ENCODE assay signal across 23 mouse cellular contexts in the genomic region with DNA sequence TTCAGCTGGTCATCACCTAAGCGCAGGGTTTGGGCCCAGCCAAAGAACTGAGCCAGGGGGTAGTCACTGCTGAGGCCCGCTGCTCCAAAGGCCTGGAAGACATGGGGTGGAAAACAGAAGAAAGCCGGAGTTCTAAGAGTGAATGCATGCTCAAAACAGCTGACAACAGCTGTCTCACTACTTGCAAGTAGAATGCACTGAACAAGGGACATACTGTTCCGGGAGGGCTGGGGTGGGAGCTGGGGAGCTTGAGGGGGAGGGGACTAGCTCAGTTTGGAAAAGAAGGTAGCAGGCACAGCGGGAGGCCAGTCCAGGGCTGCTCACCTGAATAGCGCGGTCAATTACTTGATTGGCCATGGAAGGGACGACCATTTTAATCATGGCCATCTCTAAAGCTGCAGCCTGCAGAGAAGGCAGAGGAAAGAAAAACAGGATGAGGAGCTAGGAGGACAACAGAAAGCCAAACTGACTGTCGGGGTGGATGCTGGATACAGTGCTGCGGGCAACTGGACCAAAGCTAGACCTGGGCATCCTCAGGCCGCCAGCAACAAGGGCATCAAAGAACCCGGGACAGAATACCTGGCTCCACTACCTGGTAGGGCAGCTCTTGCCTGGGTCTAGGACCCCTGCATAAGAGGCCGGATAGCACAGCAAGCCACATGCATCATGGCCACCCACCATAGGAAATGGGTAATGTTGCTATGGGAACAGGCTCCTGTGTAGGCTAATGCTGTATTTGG. TPM values are rescaled to one million over a fixed set of nuclear protein-coding genes. Genes with fewer than 3 reads are reported as not detected.
A peak's percentile ranks its signal among the peaks of the same experiment; 100 is the strongest.
DNase-seq lines count a peak whose midpoint lies in the region; ATAC-seq and TF ChIP-seq lines count a peak whose summit lies in the region.
"Had no signal": no experiment of that assay in that cellular context is flagged by ENCODE, and none has a peak within 500 bp of the region (broad histone marks: within the 10 kb centered on the region; RNA-seq: fewer than 3 reads in every experiment).

No protein-coding gene starts in this region.

- peaks cover 13% of the 10 kb centered on the region for H3K4me1 ChIP-seq in heart, postnatal 0 days (ENCODE audit: control insufficient read depth, insufficient read depth)
- H3K4me1 ChIP-seq in midbrain, embryonic 11.5 days (ENCODE audit: control insufficient read depth, insufficient read depth, low read length) = peaks cover 2% of the 10 kb centered on the region; the same call in 1 of the 2 replicates
- H3K4me1 ChIP-seq in midbrain, embryonic 16.5 days (ENCODE audit: control insufficient read depth, insufficient read depth, low read length) = no peaks in the 10 kb centered on the region

- H3K27me3 ChIP-seq in heart, postnatal 0 days (ENCODE audit: control insufficient read depth, insufficient read depth, low read length) = no peaks in the 10 kb centered on the region
- no peaks in the 10 kb centered on the region for H3K27me3 ChIP-seq in midbrain, embryonic 11.5 days (ENCODE audit: control insufficient read depth, insufficient read depth, low read length)
- no peaks in the 10 kb centered on the region for H3K27me3 ChIP-seq in midbrain, embryonic 16.5 days (ENCODE audit: control insufficient read depth, insufficient read depth, low read depth, low read length)
- H3K27me3 ChIP-seq: forebrain, embryonic 15.5 days; Patski had no signal

- no peak overlapping the region for H3K9ac ChIP-seq in heart, postnatal 0 days (replicated peaks; ENCODE audit: low read depth, low read length)
- no peak overlapping the region for H3K9ac ChIP-seq in midbrain, embryonic 11.5 days (ENCODE audit: low read length)
- H3K9ac ChIP-seq in midbrain, embryonic 16.5 days (ENCODE audit: low read depth, low read length) = no peak overlapping the region
- H3K9ac ChIP-seq: forebrain, embryonic 15.5 days; hindbrain, embryonic 12.5 days had no signal

- H3K27ac ChIP-seq in heart, postnatal 0 days (ENCODE audit: low read depth) = peak overlapping the region; percentile 55
- H3K27ac ChIP-seq in midbrain, embryonic 11.5 days (ENCODE audit: low read depth, low read length) = no peak overlapping the region
- H3K27ac ChIP-seq in midbrain, embryonic 16.5 days (ENCODE audit: low read length) = no peak overlapping the region
- H3K27ac ChIP-seq: forebrain, embryonic 15.5 days; hindbrain, embryonic 12.5 days had no signal

- H3K9me3 ChIP-seq in heart, postnatal 0 days (replicated peaks; ENCODE audit: control insufficient read depth, low read length) = no peaks in the 10 kb centered on the region
- no peaks in the 10 kb centered on the region for H3K9me3 ChIP-seq in midbrain, embryonic 11.5 days (ENCODE audit: control insufficient read depth, low read length)
- H3K9me3 ChIP-seq in midbrain, embryonic 16.5 days (replicated peaks; ENCODE audit: control insufficient read depth, low read length, poor library complexity, severe bottlenecking) = no peaks in the 10 kb centered on the region
- H3K9me3 ChIP-seq: forebrain, embryonic 15.5 days; hindbrain, embryonic 12.5 days had no signal

- no peak for TF ChIP-seq CTCF in heart, postnatal 0 days (IDR thresholded peaks at IDR 0.05; ENCODE audit: low read depth)

- H3K4me2 ChIP-seq in heart, postnatal 0 days (ENCODE audit: low read depth, low read length) = no peak overlapping the region
- no peak overlapping the region for H3K4me2 ChIP-seq in midbrain, embryonic 11.5 days
- no peak overlapping the region for H3K4me2 ChIP-seq in midbrain, embryonic 16.5 days (ENCODE audit: low read length)
- H3K4me2 ChIP-seq: forebrain, embryonic 15.5 days; hindbrain, embryonic 12.5 days; liver, embryonic 11.5 days had no signal

- 69% methylated on average over 13 of the region's 13 CpGs for whole genome bisulfite sequencing in heart, postnatal 0 days
- WGBS in midbrain, embryonic 11.5 days = 68% methylated on average over 13 of the region's 13 CpGs
- WGBS in midbrain, embryonic 16.5 days = 67% methylated on average over 13 of the region's 13 CpGs

- peak; percentile 26; the same call in 1 of the 2 replicates for ATAC-seq in heart, postnatal 0 days (ENCODE audit: insufficient read depth, low read depth)
- no peak for ATAC-seq in midbrain, embryonic 11.5 days (ENCODE audit: low FRiP score)
- no peak for ATAC-seq in midbrain, embryonic 16.5 days
- ATAC-seq: forebrain, embryonic 15.5 days; Patski had no signal

- no peak overlapping the region for H3K4me3 ChIP-seq in heart, postnatal 0 days (ENCODE audit: low read depth, low read length)
- H3K4me3 ChIP-seq in midbrain, embryonic 11.5 days (ENCODE audit: low read depth, low read length) = no peak overlapping the region
- H3K4me3 ChIP-seq in midbrain, embryonic 16.5 days (ENCODE audit: low read depth, low read length) = no peak overlapping the region
- H3K4me3 ChIP-seq: forebrain, embryonic 15.5 days; hindbrain, embryonic 12.5 days had no signal

- intact Hi-C loops in heart, postnatal 36 days (cut with DNase I) = no loop called here

- TF ChIP-seq EP300 in heart, postnatal 0 days (IDR thresholded peaks at IDR 0.05; ENCODE audit: low read depth) = no peak

- no peak for DNase-seq in heart, postnatal 0 days (ENCODE audit: low spot score)
- no peak for DNase-seq in heart, postnatal 36 days
- peak; percentile 41 for DNase-seq in midbrain, embryonic 11.5 days (ENCODE audit: low spot score, missing footprints)
- peak; percentile 59 for DNase-seq in lung, postnatal 10 days
- no peak for DNase-seq in testis, postnatal 14 days (ENCODE audit: low spot score)
- no peak for DNase-seq in embryo, embryonic 10 days (ENCODE audit: low spot score)
- no peak for DNase-seq in layer of hippocampus, adult 9-11 months
- DNase-seq: adrenal gland, adult 2 months; B cell, adult 2 months; cerebellum, adult 11 months; kidney, adult 18-20 months; midbrain, embryonic 14.5 days; right cerebral cortex, adult 18-20 months; thymus, adult 18-20 months had no signal

- H3K36me3 ChIP-seq in heart, postnatal 0 days (replicated peaks; ENCODE audit: control insufficient read depth, insufficient read depth, low read length) = no peaks in the 10 kb centered on the region
- no peaks in the 10 kb centered on the region for H3K36me3 ChIP-seq in midbrain, embryonic 11.5 days (ENCODE audit: control insufficient read depth, insufficient read depth, low read length)
- H3K36me3 ChIP-seq in midbrain, embryonic 16.5 days (ENCODE audit: control insufficient read depth, insufficient read depth, low read length) = no peaks in the 10 kb centered on the region
- H3K36me3 ChIP-seq: forebrain, embryonic 15.5 days; hindbrain, embryonic 12.5 days had no signal

RNA-seq across cellular contexts. Expression of gene Aldh2, which starts 5.4 kb away (rescaled TPM):
- 101 and 114 TPM in 2 replicates for total RNA-seq in heart, postnatal 0 days (2014; rRNA removed; ENCODE audit: low replicate concordance)
- 126 and 127 TPM in 2 replicates for polyA plus RNA-seq in heart, postnatal 0 days (2015; fragmentation: Nextera tagmentation; extraction: Ambion mirVana)
- 100 to 1,000 TPM; 263 to 319 TPM for total RNA-seq in heart, postnatal 36 days (2021)
- polyA plus RNA-seq in midbrain, embryonic 11.5 days (2014; fragmentation: Nextera tagmentation; extraction: Ambion mirVana) = 53.3 and 54.9 TPM in 2 replicates
- polyA plus RNA-seq in midbrain, embryonic 16.5 days (2015; fragmentation: Nextera tagmentation; extraction: Ambion mirVana) = 129 and 141 TPM in 2 replicates

RNA-seq across cellular contexts. Expression of gene Acad12, which starts 19.7 kb away (rescaled TPM):
- total RNA-seq in heart, postnatal 0 days (2014; rRNA removed; ENCODE audit: low replicate concordance) = 12.3 and 17.3 TPM in 2 replicates
- polyA plus RNA-seq in heart, postnatal 0 days (2015; fragmentation: Nextera tagmentation; extraction: Ambion mirVana) = 6.9 and 8.8 TPM in 2 replicates
- total RNA-seq in heart, postnatal 36 days (2021) = 10 to 100 TPM; 64.8 to 73.6 TPM
- polyA plus RNA-seq in midbrain, embryonic 11.5 days (2014; fragmentation: Nextera tagmentation; extraction: Ambion mirVana) = 1.5 TPM in 2 replicates
- 1.4 and 1.9 TPM in 2 replicates for polyA plus RNA-seq in midbrain, embryonic 16.5 days (2015; fragmentation: Nextera tagmentation; extraction: Ambion mirVana)

RNA-seq across cellular contexts. Expression of gene Mapkapk5, which starts 53.3 kb away (rescaled TPM):
- 61.7 and 65.2 TPM in 2 replicates for total RNA-seq in heart, postnatal 0 days (2014; rRNA removed; ENCODE audit: low replicate concordance)
- polyA plus RNA-seq in heart, postnatal 0 days (2015; fragmentation: Nextera tagmentation; extraction: Ambion mirVana) = 30.6 and 31.0 TPM in 2 replicates
- 10 to 100 TPM; 85.1 to 89.3 TPM for total RNA-seq in heart, postnatal 36 days (2021)
- 52.1 and 53.5 TPM in 2 replicates for polyA plus RNA-seq in midbrain, embryonic 11.5 days (2014; fragmentation: Nextera tagmentation; extraction: Ambion mirVana)
- polyA plus RNA-seq in midbrain, embryonic 16.5 days (2015; fragmentation: Nextera tagmentation; extraction: Ambion mirVana) = 58.8 and 64.1 TPM in 2 replicates

RNA-seq across cellular contexts. Expression of gene Adam1a, which starts 53.8 kb away (rescaled TPM):
- 1.5 and 4.1 TPM in 2 replicates for total RNA-seq in heart, postnatal 0 days (2014; rRNA removed; ENCODE audit: low replicate concordance)
- 0.44 and 0.48 TPM in 2 replicates for polyA plus RNA-seq in heart, postnatal 0 days (2015; fragmentation: Nextera tagmentation; extraction: Ambion mirVana)
- total RNA-seq in heart, postnatal 36 days (2021) = 1 to 10 TPM; 1.8 to 1.9 TPM
- 2.2 and 3.0 TPM in 2 replicates for polyA plus RNA-seq in midbrain, embryonic 11.5 days (2014; fragmentation: Nextera tagmentation; extraction: Ambion mirVana)
- polyA plus RNA-seq in midbrain, embryonic 16.5 days (2015; fragmentation: Nextera tagmentation; extraction: Ambion mirVana) = 4.9 and 6.5 TPM in 2 replicates

RNA-seq across cellular contexts. Expression of gene Gm42878, which starts 53.8 kb away (rescaled TPM):
- 0.11 and 0.15 TPM in 2 replicates for total RNA-seq in heart, postnatal 0 days (2014; rRNA removed; ENCODE audit: low replicate concordance)
- polyA plus RNA-seq in heart, postnatal 0 days (2015; fragmentation: Nextera tagmentation; extraction: Ambion mirVana) = not detected in 2 replicates
- not detected for total RNA-seq in heart, postnatal 36 days (2021)
- not detected in 2 replicates for polyA plus RNA-seq in midbrain, embryonic 11.5 days (2014; fragmentation: Nextera tagmentation; extraction: Ambion mirVana)
- not detected in 2 replicates for polyA plus RNA-seq in midbrain, embryonic 16.5 days (2015; fragmentation: Nextera tagmentation; extraction: Ambion mirVana)
- total RNA-seq: adrenal gland, adult 2 months; common myeloid progenitor, adult 5-6 weeks; granulocyte monocyte progenitor cell, adult 5-6 weeks; left cerebral cortex, postnatal 10 days had no signal
- polyA plus RNA-seq: adrenal gland, adult 2 months; forebrain, embryonic 15.5 days; hindbrain, embryonic 12.5 days; liver, embryonic 11.5 days; midbrain, embryonic 14.5 days; spleen, adult 2 months had no signal

Comparison
In these comparisons a context has a peak if more than half of its experiments do, and no peak if none do; other contexts are left out.
1. DNase-seq: peak in midbrain, embryonic 11.5 days (single experiment) and lung, postnatal 10 days (single experiment); none in heart, postnatal 0 days (single experiment), heart, postnatal 36 days (0 of 2), testis, postnatal 14 days (single experiment), embryo, embryonic 10 days (single experiment) and layer of hippocampus, adult 9-11 months (single experiment).